Mouse (Mus musculus) left cerebral cortex, postnatal 14 days (tissue): ENCODE data around the gene Olfr1105. TPM values are rescaled to one million over a fixed set of nuclear protein-coding genes. Genes with fewer than 3 reads are reported as not detected.

Experiments
- DNase-seq, 2 experiments: peaks; one replicate each; pipeline ENCODE4 v3.0.0; 2021 to 2022; ENCODE audit warnings: low spot score in 2 of 2, mixed read lengths in 1 of 2
- intact Hi-C: fragments of 180-260 bp; cut with DNase I; formaldehyde crosslinking; loops from one replicate; pipeline ENCODE4 v1.15.1; 2025
- long read RNA-seq, 2 experiments: library from polyadenylated mRNA; stranded (forward); transcript quantifications; one replicate each; pipeline ENCODE4 v2.0.0; 2021
- total RNA-seq, 2 experiments: library from RNA; stranded (reverse); gene quantifications; 2 replicates each; pipeline ENCODE4 v1.2.3; 2021

Olfr1105 gene
- total RNA-seq: not detected
- long read RNA-seq, experiment 1: 0 reads
- long read RNA-seq, experiment 2: 0 reads

DNA sequence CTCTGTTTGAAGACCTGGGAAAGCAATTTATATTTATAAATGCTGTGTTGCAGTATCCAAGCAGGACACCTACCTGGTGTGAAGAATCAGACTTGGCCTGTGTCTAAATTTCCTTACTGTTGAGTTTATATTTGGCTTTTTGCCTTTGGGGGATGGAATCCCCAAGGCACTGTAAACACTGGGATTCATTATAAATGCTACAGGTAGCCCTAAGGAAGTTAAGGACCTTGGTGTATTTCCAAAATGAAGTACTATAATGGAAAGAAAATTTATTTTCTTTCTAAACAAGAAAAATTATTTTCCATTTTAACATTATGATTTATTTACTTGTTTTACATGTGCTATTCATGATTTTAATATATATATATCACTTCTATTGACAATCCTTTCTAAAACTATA, at the start of gene Olfr1105:
Olfr1105 (minus strand) TSS at position 101 of the 400 bp plus-strand sequence.
- intact Hi-C loops: no loop called here
- no peak for DNase-seq

- intact Hi-C loops: no loop called here
- DNase-seq: no peak
Observed at GRCm38 (mm10) chr2:87075717-87076116, 39.4 kb upstream of the Olfr1105 start, which contains the start of gene Olfr1107. Olfr1107 (minus strand) TSS chr2:87075817.

DNA sequence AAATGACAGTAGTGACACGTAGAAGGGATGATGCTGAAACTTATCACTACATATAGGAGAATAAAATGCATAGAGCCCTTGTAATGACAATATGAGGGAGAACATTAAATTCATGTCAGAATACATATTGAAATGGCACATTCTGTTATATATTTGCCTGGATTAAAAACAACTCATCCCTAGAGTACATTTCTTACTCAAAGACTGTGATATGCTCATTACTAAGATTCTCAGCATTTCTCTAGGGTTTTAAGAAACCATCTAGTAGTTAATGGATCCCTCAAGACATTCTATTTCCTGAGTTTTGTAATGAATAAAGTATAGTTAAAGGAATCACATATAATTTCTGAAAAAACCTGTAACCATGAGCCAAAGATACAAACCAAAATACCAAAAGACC, 15.8 kb upstream of the Olfr1105 start, which contains the start of gene Olfr1106:
Olfr1106 (minus strand) TSS at position 101 of the 400 bp plus-strand sequence.
- DNase-seq: no peak
- intact Hi-C loops: no loop called here

DNA sequence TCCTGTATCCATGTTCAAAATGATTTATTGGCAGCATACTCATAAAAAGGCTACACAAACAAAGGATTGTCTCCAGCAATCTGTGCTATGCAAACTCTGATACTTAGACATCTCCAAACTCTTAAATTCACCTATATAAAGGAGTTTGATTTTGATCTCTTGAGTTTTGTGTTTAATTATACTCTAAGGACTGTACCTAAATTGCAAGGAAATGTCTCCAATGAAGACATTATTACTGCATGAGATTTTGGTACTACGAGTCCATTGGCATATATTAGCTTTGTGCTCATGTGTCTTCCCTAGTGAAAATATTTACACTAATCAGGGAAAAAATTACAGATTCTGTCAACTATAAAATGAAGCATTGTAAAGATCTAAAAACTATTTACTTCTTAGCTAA, 9.4 kb downstream of the Olfr1105 start, which contains the start of gene Olfr1104:
Olfr1104 (minus strand) TSS at position 101 of the 400 bp plus-strand sequence.
- no peak for DNase-seq
- intact Hi-C loops: no loop called here

DNA sequence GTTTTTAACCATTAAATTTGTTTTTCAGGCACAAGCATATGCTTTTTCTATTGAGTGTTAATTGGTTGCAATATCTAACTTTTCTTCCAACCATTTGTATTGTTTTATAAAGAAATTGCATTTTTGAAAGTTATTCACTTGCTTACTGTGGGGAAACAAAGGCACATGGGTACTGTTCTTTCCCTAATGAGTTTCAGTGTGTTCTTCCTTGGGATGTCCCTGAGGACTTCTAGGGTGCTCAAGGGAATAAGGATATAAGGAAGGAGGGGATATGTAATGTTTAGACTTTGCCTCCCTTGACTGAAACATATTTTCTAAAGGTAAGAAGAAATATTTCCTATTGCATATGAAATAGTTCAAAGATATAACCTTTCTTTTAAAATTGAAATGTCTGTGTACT, 38.2 kb downstream of the Olfr1105 start, which contains the start of gene Olfr1102:
Olfr1102 (plus strand) TSS at position 301 of the 400 bp plus-strand sequence.
- intact Hi-C loops: no loop called here
- no peak for DNase-seq

DNA sequence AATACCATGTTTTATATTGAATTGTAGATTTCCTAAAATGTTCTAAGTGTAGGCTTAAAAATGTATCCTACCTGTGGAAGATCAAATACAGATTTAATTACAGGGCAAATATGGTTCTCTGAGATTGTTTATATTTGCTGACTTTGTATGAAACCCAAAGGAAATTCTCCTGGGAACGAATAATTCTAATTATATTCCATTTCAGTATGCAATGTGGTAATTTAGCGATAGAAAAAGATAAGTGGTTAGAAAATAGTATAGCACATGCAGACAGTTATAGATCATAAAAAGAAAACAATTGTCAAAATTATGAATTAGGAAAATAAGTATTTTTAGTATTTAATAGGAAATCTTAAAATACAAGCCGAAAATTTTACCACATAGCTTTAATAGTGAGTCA, 45.2 kb downstream of the Olfr1105 start, which contains the start of gene Olfr1101:
Olfr1101 (minus strand) TSS at position 101 of the 400 bp plus-strand sequence.
- no peak for DNase-seq
- intact Hi-C loops: no loop called here

Other genes starting within 250 kb of the Olfr1105 start
- gene Olfr141, start 226.5 kb downstream of the Olfr1105 start, total RNA-seq: not detected
- gene Olfr1094, start 211.9 kb downstream of the Olfr1105 start, total RNA-seq: not detected
- not detected for gene Olfr1095, start 184.8 kb downstream of the Olfr1105 start, total RNA-seq
- gene Gm13723, start 161.7 kb downstream of the Olfr1105 start, total RNA-seq: not detected
- gene Olfr1097, start 144.3 kb downstream of the Olfr1105 start, total RNA-seq: not detected
- gene Olfr1098, start 112.0 kb downstream of the Olfr1105 start, total RNA-seq: not detected
- gene Olfr1099, start 75.8 kb downstream of the Olfr1105 start, total RNA-seq: not detected
- not detected for gene Olfr1100, start 56.6 kb downstream of the Olfr1105 start, total RNA-seq
- gene Olfr1101, start 45.3 kb downstream of the Olfr1105 start, total RNA-seq: not detected
- not detected for gene Olfr1102, start 38.1 kb downstream of the Olfr1105 start, total RNA-seq
- gene Olfr1104, start 9.5 kb downstream of the Olfr1105 start, total RNA-seq: not detected
- gene Olfr1106, start 15.7 kb upstream of the Olfr1105 start, total RNA-seq: not detected
- not detected for gene Olfr1107, start 39.3 kb upstream of the Olfr1105 start, total RNA-seq
- gene Olfr1109, start 59.5 kb upstream of the Olfr1105 start, total RNA-seq: not detected
- not detected for gene Olfr259, start 78.0 kb upstream of the Olfr1105 start, total RNA-seq
- not detected for gene Olfr1110, start 103.8 kb upstream of the Olfr1105 start, total RNA-seq
- gene Olfr1111, start 116.1 kb upstream of the Olfr1105 start, total RNA-seq: not detected
- gene Olfr1112, start 151.3 kb upstream of the Olfr1105 start, total RNA-seq: not detected
- not detected for gene Olfr1113, start 172.4 kb upstream of the Olfr1105 start, total RNA-seq
- gene Olfr1115, start 211.5 kb upstream of the Olfr1105 start, total RNA-seq: not detected
- gene Olfr1116, start 231.0 kb upstream of the Olfr1105 start, total RNA-seq: not detected